Mouse (Mus musculus): ENCODE measurements around the gene Il21r. TPM values are rescaled to one million over a fixed set of nuclear protein-coding genes. Genes with fewer than 3 reads are reported as not detected.

Gene Il21r
- polyA plus RNA-seq, 1 experiment, result not detected

DNA sequence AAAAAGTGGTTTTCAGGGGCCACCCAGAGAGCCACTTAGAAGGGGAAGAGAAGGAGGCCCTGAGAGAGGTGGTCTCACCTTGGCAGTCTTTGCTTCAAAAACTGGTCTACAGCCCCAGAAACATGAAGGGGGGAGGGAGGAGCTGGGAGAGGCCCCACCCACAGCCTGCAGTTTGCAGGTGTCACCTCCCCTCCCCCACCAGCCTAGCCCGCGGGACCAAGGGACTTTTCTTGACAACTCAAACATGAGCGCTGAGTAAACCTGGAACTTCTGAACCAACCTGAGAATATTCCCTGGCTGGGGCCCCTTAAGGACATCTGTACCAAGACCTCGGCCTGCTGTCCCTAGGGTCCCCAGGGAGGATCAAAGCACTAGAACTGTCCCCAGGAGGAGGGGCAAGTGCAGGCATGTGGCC, 2.5 kb downstream of the Il21r start:
- no peak for TF ChIP-seq GATA1 (IDR thresholded peaks at IDR 0.05; ENCODE audit: low read length)

DNA sequence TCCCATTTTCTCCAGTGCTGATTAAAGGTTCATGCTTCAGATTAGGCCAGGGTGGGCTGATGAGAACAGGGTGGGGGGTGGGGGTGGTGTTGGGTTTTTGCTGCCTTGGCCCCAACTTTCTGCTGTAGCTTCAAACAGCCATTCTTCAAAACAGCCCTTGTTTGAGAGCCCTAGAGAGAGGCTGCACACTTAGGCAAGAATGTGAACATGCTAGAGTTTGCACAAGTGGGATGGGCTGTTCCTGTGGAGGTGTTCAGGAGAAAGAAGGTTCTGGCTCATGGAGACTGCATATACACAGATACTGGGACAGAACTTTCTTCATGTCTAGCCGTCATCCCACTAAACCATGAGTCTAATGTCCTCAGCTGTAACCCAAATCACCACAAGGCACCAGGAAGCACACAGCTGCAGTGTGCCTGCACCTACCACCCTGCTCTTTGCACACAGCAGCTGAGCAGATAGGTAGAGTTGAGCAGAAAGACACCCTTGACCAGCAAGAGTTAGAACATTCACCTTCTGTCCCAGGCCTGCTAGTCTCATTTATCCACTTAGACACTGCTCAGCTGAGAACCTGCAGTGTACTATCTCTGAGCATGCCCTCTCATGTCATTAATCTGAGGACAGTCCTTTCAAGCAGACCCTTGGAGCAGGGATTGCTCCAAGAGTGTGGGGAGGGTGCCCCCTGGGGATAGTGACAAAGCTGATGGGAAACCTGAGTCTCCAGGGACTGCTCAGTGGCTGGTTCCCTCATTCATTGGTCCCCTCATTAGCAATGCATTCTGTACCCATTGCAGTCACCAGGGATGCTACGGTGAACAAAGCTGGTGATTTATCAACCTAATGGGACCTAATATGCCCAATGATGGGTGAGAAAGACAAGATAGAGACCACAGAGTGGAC, 3.3 kb downstream of the Il21r start:
- TF ChIP-seq GATA1 (IDR thresholded peaks at IDR 0.05; ENCODE audit: low read length), result no peak

DNA sequence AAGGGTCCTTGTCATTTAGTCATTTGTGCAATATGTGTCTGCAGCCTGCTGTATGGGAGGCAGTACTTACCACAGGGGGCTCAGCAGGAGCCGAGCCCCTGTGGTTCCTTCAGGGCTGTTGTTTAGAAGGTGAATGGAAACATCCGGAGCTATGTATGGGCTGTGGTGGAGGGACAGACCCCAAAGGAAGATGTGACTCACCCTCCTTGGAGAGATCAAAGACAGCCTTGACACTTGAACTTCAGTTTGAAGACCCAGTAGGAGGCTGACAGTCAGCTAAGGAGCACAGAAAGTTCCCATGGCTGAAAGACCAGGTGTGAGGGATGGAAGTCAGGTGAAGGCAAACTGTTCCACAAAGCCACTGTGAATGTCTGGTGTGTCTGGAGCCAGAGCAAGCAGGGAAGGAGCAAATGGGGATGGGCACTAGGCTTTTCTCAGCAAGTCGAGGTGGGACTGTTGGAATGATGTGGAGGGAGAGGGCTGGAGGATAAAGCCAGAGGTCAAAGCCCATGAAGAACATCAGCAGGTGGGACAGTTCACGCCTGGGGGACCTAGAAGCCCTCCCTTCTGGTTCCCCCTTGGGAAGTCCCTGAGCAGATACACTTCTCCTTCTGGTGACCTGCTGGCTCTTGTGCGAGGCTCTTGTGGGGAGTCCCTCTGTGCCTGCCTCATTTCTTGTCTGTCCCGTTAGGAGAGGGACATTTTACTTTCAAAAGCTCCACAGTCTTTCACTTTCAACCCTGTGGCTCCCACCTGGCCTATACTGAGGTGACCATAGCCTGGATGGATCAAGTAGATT, 4.4 kb downstream of the Il21r start:
- no peak for TF ChIP-seq GATA1 (IDR thresholded peaks at IDR 0.05; ENCODE audit: low read length)

DNA sequence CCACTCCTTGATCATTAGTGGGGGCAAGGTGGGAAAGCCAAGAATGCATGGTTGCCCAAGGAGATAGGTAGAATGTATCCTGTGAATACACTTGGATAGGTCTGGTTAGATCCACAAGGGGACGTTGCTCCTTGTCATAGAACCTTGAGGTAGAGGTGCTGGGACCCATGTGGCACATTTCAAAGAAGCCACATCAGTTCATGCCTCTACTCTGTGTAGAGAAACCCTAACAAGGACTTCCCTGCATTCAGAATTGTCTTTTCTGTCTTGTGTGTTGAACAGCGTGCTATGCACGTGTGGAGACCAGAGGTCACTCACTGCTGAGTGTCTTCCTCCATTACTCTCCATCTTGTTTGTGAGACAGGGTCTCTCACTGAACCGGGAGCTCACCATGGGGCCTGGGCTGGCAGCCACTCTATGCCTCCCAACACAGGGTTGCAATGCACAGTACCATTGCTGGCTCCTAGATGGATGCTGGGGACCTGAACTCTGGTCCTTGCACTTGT, 5.0 kb downstream of the Il21r start:
- no peak for TF ChIP-seq GATA1 (IDR thresholded peaks at IDR 0.05; ENCODE audit: low read length)

DNA sequence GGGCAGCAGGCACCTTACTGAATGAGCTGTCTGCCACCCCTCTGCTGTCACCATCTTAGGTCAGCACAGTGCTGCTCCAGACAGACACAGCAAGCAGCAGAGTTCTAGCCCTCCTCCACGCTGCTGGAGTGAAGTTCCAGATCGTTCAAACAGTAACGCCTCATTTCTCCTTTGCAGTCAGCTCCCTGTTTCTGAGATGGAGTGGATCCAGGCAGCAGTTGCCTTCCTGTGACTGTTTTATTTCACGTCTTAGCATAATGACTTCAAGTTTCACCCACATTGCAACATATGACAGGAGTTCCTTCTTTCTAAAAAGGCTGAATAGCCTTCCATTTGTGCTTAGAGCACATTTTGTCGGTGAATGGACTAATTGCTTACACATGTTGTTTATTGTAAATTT, 10.3 kb downstream of the Il21r start:
- TF ChIP-seq GATA1 (IDR thresholded peaks at IDR 0.05; ENCODE audit: low read length), result no peak

DNA sequence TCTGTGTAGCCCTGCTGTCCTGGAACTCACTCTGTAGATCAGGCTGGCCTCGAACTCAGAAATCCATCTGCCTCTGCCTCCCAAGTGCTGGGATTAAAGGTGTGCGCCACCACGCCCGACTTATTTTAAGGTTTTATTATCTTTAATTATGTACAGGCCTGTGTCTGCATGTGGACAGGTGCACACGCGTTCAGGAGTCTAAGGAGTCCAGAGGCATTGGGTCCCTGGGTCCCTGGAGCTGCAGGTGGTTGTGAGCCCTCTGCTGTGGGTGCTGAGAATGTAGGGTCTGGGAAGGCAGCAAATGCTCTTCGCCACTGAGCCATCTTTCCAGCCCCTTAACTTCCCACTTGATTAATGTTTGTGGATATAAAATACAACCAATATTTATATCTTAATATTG, 12.2 kb downstream of the Il21r start:
- TF ChIP-seq GATA1 (IDR thresholded peaks at IDR 0.05; ENCODE audit: low read length), result no peak

DNA sequence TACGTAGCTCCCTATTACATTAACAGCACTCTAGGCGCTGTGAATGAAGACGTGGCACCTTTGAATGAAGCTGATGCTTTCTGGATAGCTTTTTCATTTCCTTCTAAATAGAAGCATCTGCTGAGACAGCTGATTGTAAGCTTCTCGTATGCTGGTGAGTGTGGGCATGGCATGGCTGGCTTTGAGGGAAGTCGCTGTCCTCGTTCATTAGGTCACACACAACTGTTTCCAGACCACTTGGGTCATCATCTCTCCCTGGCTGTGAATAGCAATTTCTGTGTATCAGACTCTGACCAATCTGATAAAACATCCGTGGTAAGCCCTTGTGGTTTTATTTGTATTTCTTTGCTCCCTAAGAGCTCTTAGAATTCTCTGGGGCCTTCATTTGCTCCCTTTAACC, 14.8 kb downstream of the Il21r start:
- TF ChIP-seq GATA1 (IDR thresholded peaks at IDR 0.05; ENCODE audit: low read length), result no peak

DNA sequence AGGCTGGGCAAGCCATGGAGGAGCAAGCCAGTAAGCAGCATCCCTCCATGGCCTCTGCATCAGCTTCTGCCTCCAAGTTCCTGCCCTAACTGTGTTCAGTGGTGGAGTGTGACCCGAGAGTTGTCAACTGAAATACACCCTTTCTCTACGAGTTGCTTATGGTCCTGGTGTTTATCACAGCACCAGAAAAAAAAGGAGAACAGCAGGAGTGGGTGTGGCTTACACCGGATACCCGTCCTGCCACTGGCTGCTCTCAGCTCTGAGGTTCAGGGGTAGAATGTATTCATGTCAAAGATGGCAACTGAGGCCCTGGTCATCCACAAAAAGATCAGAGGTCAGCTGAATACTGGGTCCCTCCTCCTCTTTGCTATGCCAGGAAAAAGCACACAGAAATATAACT, 16.8 kb downstream of the Il21r start:
- TF ChIP-seq GATA1 (IDR thresholded peaks at IDR 0.05; ENCODE audit: low read length), result no peak

DNA sequence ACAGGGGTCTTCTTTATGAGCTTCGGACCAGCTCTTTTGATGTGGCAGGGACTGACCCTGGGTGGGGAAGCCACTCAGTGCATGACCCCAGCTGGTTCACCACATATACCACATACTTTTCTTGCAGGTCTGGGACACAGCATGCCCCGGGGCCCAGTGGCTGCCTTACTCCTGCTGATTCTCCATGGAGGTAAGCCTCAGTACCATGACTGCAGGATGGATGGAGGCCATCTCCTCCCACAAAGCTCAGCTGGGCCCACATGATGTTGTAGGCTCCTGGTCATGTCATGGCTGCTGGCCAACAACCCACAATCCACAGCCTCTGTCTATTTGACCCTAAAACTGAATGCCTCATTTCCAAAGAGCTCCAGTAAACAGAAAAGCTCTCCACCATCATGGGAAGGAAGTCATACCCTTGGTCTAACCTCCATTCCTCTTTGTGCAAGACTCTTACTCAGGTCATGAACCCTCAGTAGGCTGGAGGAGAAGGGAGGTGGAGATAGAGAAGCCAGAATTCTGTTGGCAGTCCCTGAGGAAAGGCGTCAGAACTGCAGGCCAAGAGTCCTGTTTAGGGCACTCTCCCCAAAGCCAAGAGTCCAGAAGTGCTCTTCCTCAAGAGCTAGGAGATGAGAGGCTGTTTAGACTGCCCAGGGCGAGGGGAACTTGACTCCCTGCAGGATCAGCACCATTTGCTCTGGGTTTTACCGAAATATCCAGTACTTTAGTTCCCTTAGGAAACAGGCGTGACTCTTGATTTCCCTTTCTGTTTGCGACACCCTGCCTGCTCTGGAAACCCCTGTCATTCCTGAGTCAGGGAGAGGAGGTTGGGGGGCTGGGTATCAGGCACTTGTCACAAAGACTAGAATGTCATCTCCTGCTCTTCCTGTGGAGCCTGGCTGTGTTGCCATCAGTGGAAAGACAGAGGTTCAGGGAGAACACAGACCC, 19.8 kb downstream of the Il21r start:
- TF ChIP-seq GATA1 (IDR thresholded peaks at IDR 0.05; ENCODE audit: low read length), result no peak

DNA sequence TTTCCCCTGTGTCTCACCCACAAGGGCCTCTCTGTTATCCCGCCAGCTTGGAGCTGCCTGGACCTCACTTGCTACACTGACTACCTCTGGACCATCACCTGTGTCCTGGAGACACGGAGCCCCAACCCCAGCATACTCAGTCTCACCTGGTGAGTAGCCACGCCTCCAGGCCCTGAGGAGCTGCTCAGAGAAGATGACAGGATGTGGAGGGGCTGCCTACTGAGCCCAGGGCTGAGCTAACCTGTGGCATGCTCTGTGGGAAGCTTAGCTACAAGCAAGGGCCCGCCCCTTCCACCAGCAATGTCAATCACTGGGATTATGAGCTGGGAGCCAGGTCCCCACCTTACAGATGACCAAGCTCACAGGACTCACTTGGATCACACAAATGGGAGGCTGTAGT, 22.0 kb downstream of the Il21r start:
- TF ChIP-seq GATA1 (IDR thresholded peaks at IDR 0.05; ENCODE audit: low read length), result no peak

DNA sequence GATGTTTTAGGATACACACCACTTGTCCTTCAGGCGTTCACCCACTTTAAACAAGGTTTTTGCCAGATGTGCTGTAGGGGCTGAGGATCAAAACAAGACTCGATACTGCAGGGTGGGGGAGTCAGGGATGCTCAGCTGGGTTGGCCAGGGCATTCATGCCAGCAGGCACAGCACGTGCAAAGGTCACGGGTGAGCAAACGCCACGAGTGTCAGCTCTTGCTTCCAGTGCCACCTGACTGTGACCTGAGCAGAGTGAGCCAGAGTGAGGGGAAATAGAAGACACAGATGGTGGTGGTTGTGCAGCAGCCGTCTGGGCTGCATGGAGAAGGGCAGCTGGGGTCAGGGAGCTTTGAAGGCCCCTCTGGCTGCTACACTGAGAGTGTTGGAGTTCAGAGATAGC, 22.6 kb downstream of the Il21r start:
- no peak for TF ChIP-seq GATA1 (IDR thresholded peaks at IDR 0.05; ENCODE audit: low read length)

DNA sequence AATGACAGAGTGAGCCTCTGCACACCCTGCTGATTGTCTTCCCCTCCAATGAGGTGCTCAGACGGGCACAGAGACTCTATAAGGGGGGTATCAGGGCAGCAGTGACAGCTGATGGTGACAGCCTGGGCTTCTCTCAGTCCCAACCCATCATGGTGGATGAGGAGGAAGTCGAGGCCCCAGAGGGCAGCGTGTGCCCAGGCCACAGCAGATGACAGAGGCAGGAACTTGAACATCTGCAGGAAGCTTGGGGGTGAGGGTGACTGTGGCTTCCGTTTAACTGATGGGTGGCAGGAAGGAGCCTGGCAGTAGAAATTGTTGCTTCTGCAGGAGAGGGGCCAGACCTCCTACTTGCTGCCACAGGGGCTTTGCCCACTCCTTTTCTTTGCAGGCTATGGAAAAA, 27.1 kb downstream of the Il21r start:
- no peak for TF ChIP-seq GATA1 (IDR thresholded peaks at IDR 0.05; ENCODE audit: low read length)

DNA sequence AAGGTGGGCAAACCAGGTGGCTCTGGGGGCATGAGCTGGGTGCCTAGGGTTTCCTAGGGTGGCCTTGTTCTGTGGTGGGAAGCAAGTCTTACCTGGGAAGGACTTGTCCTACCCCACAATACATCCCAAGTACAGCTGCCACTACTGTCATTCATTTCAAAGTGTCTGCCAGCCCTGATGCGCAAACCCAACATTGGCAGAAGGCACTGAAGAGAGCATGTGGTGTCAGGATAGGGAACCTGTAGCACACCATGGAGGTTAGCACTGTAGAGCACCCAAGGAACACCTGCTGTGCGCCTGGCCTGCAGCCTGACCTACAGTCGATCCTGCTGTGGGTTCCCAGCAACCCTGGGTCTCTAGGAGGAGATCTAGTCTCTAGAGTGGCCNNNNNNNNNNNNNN, 27.8 kb downstream of the Il21r start:
- TF ChIP-seq GATA1 (IDR thresholded peaks at IDR 0.05; ENCODE audit: low read length), result no peak

DNA sequence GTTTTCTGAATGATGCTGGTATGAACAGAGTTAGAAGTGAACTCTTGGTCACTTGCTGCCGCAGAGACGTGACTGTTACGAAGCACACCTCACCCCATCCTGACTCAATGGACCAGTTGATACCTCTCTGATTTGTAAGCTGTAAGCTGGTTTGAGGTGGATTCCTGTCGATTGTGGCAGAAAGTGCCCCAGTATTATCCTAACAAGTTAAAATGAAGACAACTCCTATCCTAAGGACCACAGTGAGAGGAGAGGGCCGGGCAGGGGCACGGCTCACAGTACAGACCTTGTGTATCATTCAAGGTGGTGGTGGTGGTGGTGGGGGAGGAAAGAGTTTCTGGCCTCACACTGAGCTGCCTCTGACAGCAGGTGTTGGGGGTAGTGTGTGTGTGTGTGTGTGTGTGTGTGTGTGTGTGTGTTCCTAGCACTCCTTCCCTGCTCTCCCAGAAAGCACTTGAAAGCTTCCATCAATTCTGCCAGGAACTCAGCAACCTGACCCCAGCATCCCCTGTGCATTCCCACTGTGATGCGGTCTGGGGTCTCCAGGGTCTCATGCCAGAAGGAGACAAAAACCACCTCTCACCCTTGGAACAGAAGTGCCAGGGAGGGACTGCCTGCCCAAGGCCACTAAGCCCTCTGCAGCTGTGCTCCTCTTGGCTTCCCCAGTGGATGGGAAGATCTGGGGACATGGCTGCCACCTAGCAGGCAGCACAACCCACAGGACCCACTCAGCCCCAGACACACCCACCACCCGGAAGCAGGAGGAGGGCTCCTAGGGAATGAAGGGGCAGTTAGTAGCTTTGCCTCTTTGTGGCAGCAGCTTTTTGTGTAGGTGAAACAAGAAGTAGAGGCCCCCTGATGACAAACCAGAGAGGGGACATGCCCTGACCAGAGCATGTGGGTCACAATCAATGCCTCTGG, 34.3 kb downstream of the Il21r start:
- TF ChIP-seq GATA1 (IDR thresholded peaks at IDR 0.05; ENCODE audit: low read length), result no peak
